Mouse (Mus musculus): Measurements from ENCODE around the gene Map9. TPM values are rescaled to one million over a fixed set of nuclear protein-coding genes. Genes with fewer than 3 reads are reported as not detected.
"Not testable (repeated sequence)": the region's sequence is repeated elsewhere in the genome, so short reads cannot be mapped to it uniquely, and the experiment has no call there.

Gene Map9
- total RNA-seq, 2 experiments from 2014 or later, result 2.0 to 2.6 TPM

DNA sequence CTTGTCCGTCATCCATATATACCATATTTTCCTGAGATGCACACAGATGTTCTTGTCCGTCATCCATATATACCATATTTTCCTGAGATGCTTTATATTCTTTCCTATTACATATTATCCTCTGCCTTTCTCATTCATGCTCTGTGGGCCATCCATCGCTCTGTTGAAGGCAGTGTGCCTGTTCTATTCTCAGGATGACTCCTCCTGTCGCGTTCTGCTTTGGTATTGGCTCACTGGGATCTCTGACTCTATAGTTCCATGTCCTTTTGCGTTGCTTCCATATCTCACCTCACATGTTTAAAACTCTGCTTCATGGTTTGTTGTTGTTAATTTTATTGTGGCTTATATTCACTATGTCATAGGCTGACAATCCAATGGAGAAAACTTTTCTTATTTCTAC is 48.0 kb downstream of the Map9 start:
- no peak for DNase-seq (ENCODE audit: low spot score)
- intact Hi-C loops (cut with DNase I), result no loop called here

DNA sequence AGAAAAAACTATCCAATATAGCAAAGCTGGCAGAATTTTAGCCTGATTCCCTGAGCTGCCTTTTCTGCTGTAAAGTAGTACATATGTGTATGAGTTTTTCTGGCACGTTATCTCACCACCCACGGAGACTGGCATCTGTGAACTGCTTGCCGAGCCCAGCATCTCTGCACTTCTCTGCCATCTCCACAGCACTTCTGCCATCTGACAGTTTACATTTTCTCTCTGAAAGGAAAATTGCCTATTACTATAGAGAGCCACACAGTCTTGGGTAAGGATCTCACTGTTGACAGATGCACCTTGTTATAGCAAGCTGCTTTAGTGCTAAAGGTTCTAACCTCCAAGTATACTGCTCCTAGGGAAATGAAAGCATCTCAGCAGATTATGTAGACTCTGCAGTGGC is 48.5 kb downstream of the Map9 start:
- intact Hi-C loops (cut with DNase I), result no loop called here
- no peak for DNase-seq (ENCODE audit: low spot score)

GRCm38 (mm10) chr3:82407432-82407831 is 49.6 kb downstream of the Map9 start:
- no peak for DNase-seq (ENCODE audit: low spot score)
- intact Hi-C loops (cut with DNase I), result no loop called here

GRCm38 (mm10) chr3:82412397-82412796 is 54.6 kb downstream of the Map9 start:
- intact Hi-C loops (cut with DNase I), result no loop called here
- no peak for DNase-seq (ENCODE audit: low spot score)

- intact Hi-C loops (cut with DNase I), result no loop called here
- DNase-seq (ENCODE audit: low spot score), result no peak
Observed at GRCm38 (mm10) chr3:82417958-82418357, 60.1 kb downstream of the Map9 start.

DNA sequence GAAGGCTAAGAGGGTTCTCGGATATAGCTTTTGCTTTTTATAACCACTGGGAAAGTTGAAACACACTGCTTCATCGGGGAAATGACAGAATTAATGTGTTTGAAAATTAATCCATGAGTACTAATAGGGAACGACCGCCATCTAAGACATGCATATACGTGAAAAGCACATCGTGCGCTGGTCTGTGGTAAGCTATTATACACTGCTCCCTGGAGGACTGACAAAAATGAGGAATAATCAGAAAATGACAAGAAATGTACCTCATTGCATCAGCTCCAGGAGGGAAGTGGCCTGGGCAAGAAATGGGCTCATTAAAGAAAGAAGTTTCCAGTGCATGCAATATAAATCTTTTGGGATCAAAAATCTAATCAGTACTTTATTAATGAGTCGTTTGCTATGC is 77.5 kb downstream of the Map9 start:
- intact Hi-C loops (cut with DNase I), result no loop called here
- no peak for DNase-seq (ENCODE audit: low spot score)

DNA sequence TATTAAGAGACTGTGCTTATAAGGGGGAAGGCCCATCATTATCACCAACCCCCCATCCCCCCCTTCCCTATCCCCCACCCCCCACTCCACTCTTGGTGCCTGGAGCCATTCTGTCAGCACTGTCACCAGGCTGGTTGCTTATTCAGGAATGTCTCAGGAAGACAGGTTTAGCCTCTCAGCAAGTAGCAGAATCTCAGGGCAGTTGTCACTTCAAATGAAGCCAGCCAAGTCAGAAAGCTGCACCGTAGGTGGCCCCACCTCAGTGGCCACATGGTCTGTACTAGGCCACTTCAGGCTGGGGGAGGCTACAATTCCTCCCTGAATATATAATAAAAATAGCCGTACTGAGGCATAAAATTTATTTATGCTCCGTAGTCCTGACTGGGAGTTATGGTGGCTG is 83.1 kb downstream of the Map9 start:
- DNase-seq (ENCODE audit: low spot score), result no peak
- intact Hi-C loops (cut with DNase I), result no loop called here

GRCm38 (mm10) chr3:82441601-82442000 is 83.8 kb downstream of the Map9 start:
- DNase-seq (ENCODE audit: low spot score); intact Hi-C loops (cut with DNase I): not testable (repeated sequence)

Other genes with a start within 250 kb of the Map9 start
- gene Gucy1a1, start 212.3 kb upstream of the Map9 start, total RNA-seq (2021), result 10 to 100 TPM; 18.9 to 19.3 TPM
- not detected for gene Npy2r, start 190.0 kb downstream of the Map9 start, total RNA-seq (2021)

Measured in heart, postnatal 25 days (tissue).